Mouse (Mus musculus) lung, postnatal 0 days (tissue): ENCODE measurements around the gene Cryl1. TPM values are rescaled to one million over a fixed set of nuclear protein-coding genes. Genes with fewer than 3 reads are reported as not detected.

Source experiments
- ATAC-seq: fragments of 200-750 bp; cut with Nextera tagmentation; 2 replicates; pipeline ENCODE4 v1.8.0; 2017; ENCODE audit warnings: moderate library complexity
- DNase-seq: peaks from one replicate; pipeline ENCODE4 v3.0.0-alpha.2; 2016; ENCODE audit warnings: low spot score
- H3K27ac ChIP-seq: fragments of 300-500 bp; sonication (generic); 2 replicates; pipeline ENCODE4 v1.5.1; 2014; ENCODE audit warnings: antibody characterized with exemption, mild to moderate bottlenecking, low read length, mixed read lengths
- H3K27me3 ChIP-seq: fragments of 300-500 bp; sonication (generic); replicated peaks from 2 replicates; pipeline ENCODE4 v1.6.1; 2014; ENCODE audit warnings: low read length, mixed read lengths; ENCODE audit not compliant: insufficient read depth
- H3K36me3 ChIP-seq: fragments of 300-500 bp; sonication (generic); 2 replicates; pipeline ENCODE4 v1.6.1; 2014; ENCODE audit warnings: low read length, mixed read lengths; ENCODE audit not compliant: insufficient read depth
- H3K4me1 ChIP-seq: fragments of 300-500 bp; sonication (generic); 2 replicates; pipeline ENCODE4 v1.6.1; 2014; ENCODE audit warnings: antibody characterized with exemption, low read depth, low read length, mixed read lengths; ENCODE audit not compliant: insufficient read depth
- H3K4me2 ChIP-seq: fragments of 300-500 bp; sonication (generic); replicated peaks from 2 replicates; pipeline ENCODE4 v1.6.1; 2014; ENCODE audit warnings: low read depth, mild to moderate bottlenecking, low read length, moderate library complexity, mixed read lengths
- H3K4me3 ChIP-seq: fragments of 300-500 bp; sonication (generic); 2 replicates; pipeline ENCODE4 v1.5.1; 2014; ENCODE audit warnings: low read depth, low read length
- H3K9ac ChIP-seq: fragments of 300-500 bp; sonication (generic); replicated peaks from 2 replicates; pipeline ENCODE4 v1.6.1; 2014; ENCODE audit warnings: low read depth, mild to moderate bottlenecking
- H3K9me3 ChIP-seq: fragments of 300-500 bp; sonication (generic); 2 replicates; pipeline ENCODE4 v1.6.1; 2016; ENCODE audit warnings: low read length, mixed read lengths
- CTCF ChIP-seq: IDR thresholded peaks from 2 replicates; pipeline ENCODE4 v1.5.1; 2016; ENCODE audit warnings: antibody characterized with exemption, mild to moderate bottlenecking
- EP300 ChIP-seq: IDR thresholded peaks from 2 replicates; pipeline ENCODE4 v1.6.1; 2016; ENCODE audit warnings: antibody characterized with exemption, mild to moderate bottlenecking, control low read depth
- WGBS: fragments of 180-500 bp; shearing (Covaris S2); extraction: QIAGEN DNeasy Blood & Tissue Kit; methylation state at CpG from one replicate; pipeline ENCODE4 v1.1.7; 2014; 5-methylcytosine and 5-hydroxymethylcytosine counted together
- polyA plus RNA-seq: library from polyadenylated mRNA; unstranded; fragments of >200 nt; fragmentation: Nextera tagmentation; extraction: Ambion mirVana; gene quantifications from 2 replicates; pipeline ENCODE4 v1.2.1, GENCODE M21; 2015

Cryl1 gene
- polyA plus RNA-seq, 1 experiment from 2014 or later: 16.0 TPM

GRCm38 (mm10) chr14:57234711-57235110, 163.6 kb downstream of the Cryl1 start:
- Histone ChIP-seq H3K9me3 (no peaks in the 10 kb centered on the region), H3K4me2 (no peak overlapping the region), H3K4me3 (no peak overlapping the region), H3K4me1 (no peaks in the 10 kb centered on the region), H3K27ac (no peak overlapping the region), H3K9ac (no peak overlapping the region), H3K27me3 (no peaks in the 10 kb centered on the region), H3K36me3 (no peaks in the 10 kb centered on the region)
- TF ChIP-seq CTCF: no peak
- no peak for TF ChIP-seq EP300
- DNase-seq: no peak
- 33% methylated on average over 4 of the region's 4 CpGs for WGBS
- no peak for ATAC-seq

DNA sequence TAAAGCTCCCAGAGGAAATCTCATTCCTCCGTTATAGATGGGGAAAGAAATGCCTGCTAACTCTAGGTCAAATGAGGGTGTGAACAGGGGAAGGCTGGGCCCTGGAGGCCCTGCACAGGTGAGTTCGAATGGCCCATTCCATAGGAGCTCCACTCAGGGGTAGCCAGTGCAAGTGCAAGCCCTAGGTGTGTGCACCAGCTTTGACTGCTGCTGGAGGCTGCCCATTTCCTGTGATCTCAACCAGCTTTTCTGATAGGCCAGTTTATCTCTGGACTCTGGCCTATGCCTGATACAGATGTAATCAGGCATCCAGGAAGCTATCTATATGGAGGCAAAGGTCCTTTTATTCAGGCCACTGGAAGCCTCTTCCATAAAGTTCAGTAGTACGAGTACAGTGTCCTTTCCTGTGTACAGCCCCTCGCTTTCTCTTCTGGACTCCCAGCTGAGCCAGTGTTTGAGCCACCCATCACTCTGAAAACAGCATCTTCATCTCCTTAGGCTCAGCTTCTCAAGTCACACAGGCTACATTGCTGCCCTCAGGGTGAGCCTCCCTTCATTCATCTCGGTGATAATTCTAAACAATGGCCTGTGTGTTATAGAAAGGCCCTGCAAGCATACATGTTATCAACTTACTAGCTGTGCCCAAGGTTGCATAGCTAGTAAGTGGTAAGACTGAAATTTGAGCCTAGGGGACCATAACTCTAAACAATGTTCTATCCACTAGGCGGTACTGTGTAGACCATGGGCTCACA, 167.9 kb downstream of the Cryl1 start:
- TF ChIP-seq CTCF (no peak), EP300 (no peak)
- ATAC-seq (no peak), DNase-seq (no peak)
- WGBS: 60% methylated on average over 6 of the region's 6 CpGs
- H3K9me3 ChIP-seq: no peaks in the 10 kb centered on the region
- H3K36me3 ChIP-seq: no peaks in the 10 kb centered on the region
- H3K27me3 ChIP-seq: no peaks in the 10 kb centered on the region
- H3K9ac ChIP-seq: no peak overlapping the region
- no peak overlapping the region for H3K27ac ChIP-seq
- no peaks in the 10 kb centered on the region for H3K4me1 ChIP-seq
- H3K4me3 ChIP-seq: no peak overlapping the region
- no peak overlapping the region for H3K4me2 ChIP-seq

Other genes starting within 250 kb of the Cryl1 start
- gene Ift88, start 25.5 kb upstream of the Cryl1 start, polyA plus RNA-seq: 11.0 and 14.8 TPM in 2 replicates
- gene Il17d, start 126.2 kb upstream of the Cryl1 start, polyA plus RNA-seq: 9.1 and 9.4 TPM in 2 replicates
- 64.1 and 69.9 TPM in 2 replicates for gene Eef1akmt1, start 173.1 kb upstream of the Cryl1 start, polyA plus RNA-seq